Mouse (Mus musculus) myocyte (in vitro differentiated cells): ENCODE measurements at regions not wholly inside any gene's neighbourhood (a gene's known extent, or its start where the extent isn't known, plus 50 kb on each side); places are given as distances from the start of the nearest gene placed in this dataset.

Source experiments
- H3K27me3 ChIP-seq: one replicate; pipeline ENCODE4 v1.6.1; 2011; ENCODE audit not compliant: control insufficient read depth, insufficient read depth, insufficient read length
- H3K36me3 ChIP-seq: one replicate; pipeline ENCODE4 v1.6.1; 2011; ENCODE audit not compliant: control insufficient read depth, insufficient read depth
- H3K4me2 ChIP-seq: one replicate; pipeline ENCODE4 v1.6.1; 2011; ENCODE audit warnings: low read depth, control low read depth
- H3K4me3 ChIP-seq: one replicate; pipeline ENCODE4 v1.5.1; 2011; ENCODE audit warnings: mild to moderate bottlenecking, control low read depth, moderate library complexity
- H3K79me2 ChIP-seq: one replicate; pipeline ENCODE4 v1.6.1; 2011; ENCODE audit not compliant: control insufficient read depth, insufficient read depth
- H3ac ChIP-seq: one replicate; pipeline ENCODE4 v1.6.1; 2011; ENCODE audit not compliant: control insufficient read depth, insufficient read length
- CEBPB ChIP-seq: IDR thresholded peaks from 2 replicates; pipeline ENCODE4 v1.6.1; 2011; ENCODE audit warnings: mild to moderate bottlenecking, moderate library complexity; ENCODE audit not compliant: poor library complexity, insufficient read depth, severe bottlenecking
- E2F4 ChIP-seq: IDR thresholded peaks from one replicate; pipeline ENCODE4 v1.6.1; 2011; ENCODE audit warnings: mild to moderate bottlenecking, control low read depth, moderate library complexity; ENCODE audit not compliant: insufficient read depth
- MAX ChIP-seq: IDR thresholded peaks from one replicate; pipeline ENCODE4 v1.6.1; 2011; ENCODE audit warnings: low read depth, mild to moderate bottlenecking, control low read depth
- MYOD1 ChIP-seq, 3 experiments: IDR thresholded peaks; one replicate each; pipeline ENCODE4 v1.6.1; 2011; ENCODE audit warnings: control low read depth in 2 of 3, low read depth in 2 of 3, mild to moderate bottlenecking in 2 of 3, moderate library complexity in 1 of 3; ENCODE audit not compliant: insufficient read length in 2 of 3, control insufficient read depth in 1 of 3
- MYOG ChIP-seq, 3 experiments: IDR thresholded peaks; one replicate each; pipeline ENCODE4 v1.6.1; 2011; ENCODE audit warnings: control low read depth in 2 of 3, low read depth in 2 of 3, mild to moderate bottlenecking in 2 of 3; ENCODE audit not compliant: insufficient read length in 2 of 3, control insufficient read depth in 1 of 3, insufficient read depth in 1 of 3
- POLR2A ChIP-seq: IDR thresholded peaks from one replicate; pipeline ENCODE4 v1.6.1; 2011; ENCODE audit warnings: low read depth, mild to moderate bottlenecking, control low read depth, moderate library complexity; ENCODE audit not compliant: insufficient read length
- POLR2AphosphoS2 ChIP-seq: IDR thresholded peaks from one replicate; pipeline ENCODE4 v1.6.1; 2011; ENCODE audit warnings: low read depth, control low read depth; ENCODE audit not compliant: insufficient read length
- REST ChIP-seq: IDR thresholded peaks from one replicate; pipeline ENCODE4 v1.6.1; 2011; ENCODE audit warnings: mild to moderate bottlenecking, control low read depth, moderate library complexity; ENCODE audit not compliant: insufficient read depth, insufficient read length
- SRF ChIP-seq: IDR thresholded peaks from one replicate; pipeline ENCODE4 v1.6.1; 2011; ENCODE audit warnings: low read depth; ENCODE audit not compliant: control insufficient read depth, insufficient read length
- TCF12 ChIP-seq: IDR thresholded peaks from one replicate; pipeline ENCODE4 v1.6.1; 2011; ENCODE audit warnings: mild to moderate bottlenecking, control low read depth; ENCODE audit not compliant: poor library complexity, insufficient read depth, severe bottlenecking
- TCF3 ChIP-seq: IDR thresholded peaks from one replicate; pipeline ENCODE4 v1.6.1; 2011; ENCODE audit warnings: low read depth, control low read depth; ENCODE audit not compliant: insufficient read length
- USF1 ChIP-seq: IDR thresholded peaks from one replicate; pipeline ENCODE4 v1.6.1; 2011; ENCODE audit warnings: low read depth, mild to moderate bottlenecking, control low read depth, moderate library complexity

GRCm38 (mm10) chr16:70175140-70175539 lies 138.6 kb upstream of the Gbe1 start:
- TF ChIP-seq TCF3 (no peak), E2F4 (no peak), POLR2AphosphoS2 (no peak), MYOG (IDR thresholded peaks at IDR 0.05; ENCODE audit: control insufficient read depth in 1 of 3, insufficient read depth in 1 of 3, insufficient read length in 2 of 3, low read depth in 2 of 3) (no peak), MYOD1 (IDR thresholded peaks at IDR 0.05; ENCODE audit: control insufficient read depth in 1 of 3, insufficient read length in 2 of 3, low read depth in 2 of 3) (no peak), CEBPB (no peak), MAX (no peak), REST (no peak), SRF (no peak), POLR2A (no peak), TCF12 (no peak), USF1 (no peak)
- Histone ChIP-seq H3K4me2 (no peak overlapping the region), H3ac (no peak overlapping the region), H3K4me3 (no peak overlapping the region), H3K27me3 (no peaks in the 10 kb centered on the region), H3K79me2 (no peaks in the 10 kb centered on the region), H3K36me3 (no peaks in the 10 kb centered on the region)

- no peak overlapping the region for H3ac ChIP-seq
- H3K27me3 ChIP-seq, result no peaks in the 10 kb centered on the region
- TF ChIP-seq MYOD1 (IDR thresholded peaks at IDR 0.05; ENCODE audit: control insufficient read depth in 1 of 3, insufficient read length in 2 of 3, low read depth in 2 of 3) (no peak), MAX (no peak), TCF12 (no peak), E2F4 (no peak), USF1 (no peak)
- H3K79me2 ChIP-seq, result no peaks in the 10 kb centered on the region
- no peak overlapping the region for H3K4me2 ChIP-seq
- no peaks in the 10 kb centered on the region for H3K36me3 ChIP-seq
- H3K4me3 ChIP-seq, result no peak overlapping the region
Measured at GRCm38 (mm10) chr16:70178975-70179374, 134.8 kb upstream of the Gbe1 start.

GRCm38 (mm10) chr16:70213861-70214597 lies 99.7 kb upstream of the Gbe1 start:
- TF ChIP-seq USF1, result no peak
- no peak for TF ChIP-seq TCF3
- no peak for TF ChIP-seq REST
- no peak for TF ChIP-seq MYOD1 (IDR thresholded peaks at IDR 0.05; ENCODE audit: control insufficient read depth in 1 of 3, insufficient read length in 2 of 3, low read depth in 2 of 3)
- no peak for TF ChIP-seq TCF12
- no peak for TF ChIP-seq POLR2AphosphoS2
- TF ChIP-seq CEBPB, result no peak
- no peak for TF ChIP-seq MAX
- no peak for TF ChIP-seq E2F4
- no peak for TF ChIP-seq SRF
- TF ChIP-seq MYOG (IDR thresholded peaks at IDR 0.05; ENCODE audit: control insufficient read depth in 1 of 3, insufficient read depth in 1 of 3, insufficient read length in 2 of 3, low read depth in 2 of 3), result no peak
- no peak for TF ChIP-seq POLR2A

GRCm38 (mm10) chr16:70214800-70215199 lies 98.9 kb upstream of the Gbe1 start:
- no peaks in the 10 kb centered on the region for H3K27me3 ChIP-seq
- H3K36me3 ChIP-seq, result no peaks in the 10 kb centered on the region
- H3K79me2 ChIP-seq, result no peaks in the 10 kb centered on the region
- H3K4me3 ChIP-seq, result no peak overlapping the region
- TF ChIP-seq POLR2A, result no peak
- TF ChIP-seq POLR2AphosphoS2, result no peak
- no peak for TF ChIP-seq REST
- no peak for TF ChIP-seq E2F4
- no peak for TF ChIP-seq TCF12
- no peak for TF ChIP-seq TCF3
- no peak for TF ChIP-seq USF1
- TF ChIP-seq MYOD1 (IDR thresholded peaks at IDR 0.05; ENCODE audit: control insufficient read depth in 1 of 3, insufficient read length in 2 of 3, low read depth in 2 of 3), result no peak
- TF ChIP-seq MAX, result no peak
- no peak for TF ChIP-seq MYOG (IDR thresholded peaks at IDR 0.05; ENCODE audit: control insufficient read depth in 1 of 3, insufficient read depth in 1 of 3, insufficient read length in 2 of 3, low read depth in 2 of 3)
- TF ChIP-seq SRF, result no peak
- no peak for TF ChIP-seq CEBPB
- H3ac ChIP-seq, result no peak overlapping the region
- H3K4me2 ChIP-seq, result no peak overlapping the region

More at GRCm38 (mm10) chr16:70213861-70214597, 99.7 kb upstream of the Gbe1 start:
- no peaks in the 10 kb centered on the region for H3K27me3 ChIP-seq
- no peaks in the 10 kb centered on the region for H3K79me2 ChIP-seq
- H3K4me2 ChIP-seq, result no peak overlapping the region
- H3K4me3 ChIP-seq, result no peak overlapping the region
- H3ac ChIP-seq, result no peak overlapping the region
- no peaks in the 10 kb centered on the region for H3K36me3 ChIP-seq
